Mouse (Mus musculus) cortical plate, adult 2 months (tissue): ENCODE measurements at regions not wholly inside any gene's neighbourhood (a gene's known extent, or its start where the extent isn't known, plus 50 kb on each side); places are given as distances from the start of the nearest gene placed in this dataset.

Source experiments
- CTCF ChIP-seq: fragments of 200-500 bp; IDR thresholded peaks from 2 replicates; pipeline ENCODE4 v1.5.1; 2011; ENCODE audit warnings: mild to moderate bottlenecking, control low read depth, low read length; ENCODE audit not compliant: insufficient read depth; ENCODE audit errors: extremely low read depth
- POLR2A ChIP-seq: fragments of 200-500 bp; IDR thresholded peaks from 2 replicates; pipeline ENCODE4 v1.6.1; 2011; ENCODE audit warnings: mild to moderate bottlenecking, low read length, control low read depth; ENCODE audit not compliant: insufficient read depth; ENCODE audit errors: extremely low read depth

- no peak for TF ChIP-seq POLR2A
- no peak for TF ChIP-seq CTCF
Observed at GRCm38 (mm10) chr15:56440171-56440570, 1037.3 kb downstream of the Slc22a22 start.
